Mouse (Mus musculus): ENCODE data around the gene Nfasc. TPM values are rescaled to one million over a fixed set of nuclear protein-coding genes. Genes with fewer than 3 reads are reported as not detected.
A peak's percentile ranks its signal among the peaks of the same experiment; 100 is the strongest.

Gene Nfasc
- polyA plus RNA-seq, 1 experiment = 0.49 TPM

DNA sequence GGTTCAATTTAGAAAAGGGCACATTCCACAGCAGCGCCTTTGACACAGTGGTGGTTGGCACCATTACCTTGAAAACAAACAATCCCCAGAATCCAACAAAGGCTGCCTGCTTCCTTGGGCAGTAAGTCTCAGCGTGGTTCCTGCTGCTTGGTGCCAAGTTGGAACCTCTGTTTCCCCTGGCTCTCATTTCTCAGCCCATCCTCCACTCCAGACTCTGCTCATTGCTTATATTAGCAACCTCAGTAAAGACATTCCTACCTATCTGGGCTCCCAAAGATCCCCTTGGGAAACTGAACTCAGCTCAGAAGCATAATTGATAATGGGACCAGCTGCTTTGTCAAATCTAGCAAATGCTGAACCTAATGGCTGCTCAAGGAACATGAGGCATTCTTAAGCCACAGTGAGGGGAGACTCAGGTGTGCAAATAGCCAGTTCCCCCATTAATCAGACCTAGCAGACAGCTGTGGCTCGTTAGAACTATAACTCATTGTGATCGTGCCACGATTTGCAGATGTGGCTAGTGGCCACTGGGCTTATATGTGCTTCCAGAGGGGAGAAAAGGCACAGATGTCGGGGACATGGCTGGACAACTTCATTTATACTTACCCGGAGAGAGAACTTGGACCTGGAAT is 115.4 kb downstream of the Nfasc start:
- Histone ChIP-seq H3K4me3 (ENCODE audit: control insufficient read depth, low read depth, low read length) (no peak overlapping the region), H3K27ac (ENCODE audit: control insufficient read depth, insufficient read depth, low read depth, low read length) (no peak overlapping the region), H3K27me3 (ENCODE audit: control insufficient read depth, insufficient read depth, low read length) (no peaks in the 10 kb centered on the region), H3K36me3 (ENCODE audit: control insufficient read depth, insufficient read depth, low read length) (no peaks in the 10 kb centered on the region), H3K4me1 (ENCODE audit: control insufficient read depth, insufficient read depth, low read length) (peaks cover 4% of the 10 kb centered on the region)
- TF ChIP-seq CTCF (IDR thresholded peaks at IDR 0.05; ENCODE audit: control insufficient read depth, insufficient read depth, insufficient replicate concordance, low read depth, low read length) (no peak), POLR2A (IDR thresholded peaks at IDR 0.05; ENCODE audit: control insufficient read depth, low read depth, low read length) (no peak)

DNA sequence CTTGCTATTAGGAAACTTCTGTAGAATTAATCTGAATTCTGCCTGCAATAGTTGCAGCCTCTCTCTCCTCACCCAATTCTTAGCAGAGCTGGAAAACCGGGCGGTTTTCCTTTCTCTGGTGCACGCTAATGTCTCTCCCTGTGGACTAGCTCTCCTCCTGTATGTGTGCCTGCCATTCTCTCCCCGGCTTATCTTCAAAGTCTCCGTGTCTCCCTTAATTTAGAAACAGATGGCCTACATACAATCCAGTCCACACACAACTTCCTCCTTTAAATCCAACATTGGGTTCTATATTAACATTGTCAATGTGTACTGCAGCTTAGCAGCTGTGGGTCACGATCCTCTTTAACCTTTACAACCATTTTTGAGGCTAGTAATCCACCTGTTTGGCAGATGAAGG is 116.6 kb downstream of the Nfasc start:
- Histone ChIP-seq H3K27ac (ENCODE audit: control insufficient read depth, insufficient read depth, low read depth, low read length) (no peak overlapping the region), H3K36me3 (ENCODE audit: control insufficient read depth, insufficient read depth, low read length) (no peaks in the 10 kb centered on the region), H3K4me3 (ENCODE audit: control insufficient read depth, low read depth, low read length) (no peak overlapping the region), H3K27me3 (ENCODE audit: control insufficient read depth, insufficient read depth, low read length) (no peaks in the 10 kb centered on the region), H3K4me1 (ENCODE audit: control insufficient read depth, insufficient read depth, low read length) (peaks cover 4% of the 10 kb centered on the region)
- TF ChIP-seq CTCF (IDR thresholded peaks at IDR 0.05; ENCODE audit: control insufficient read depth, insufficient read depth, insufficient replicate concordance, low read depth, low read length) (no peak), POLR2A (IDR thresholded peaks at IDR 0.05; ENCODE audit: control insufficient read depth, low read depth, low read length) (no peak)

DNA sequence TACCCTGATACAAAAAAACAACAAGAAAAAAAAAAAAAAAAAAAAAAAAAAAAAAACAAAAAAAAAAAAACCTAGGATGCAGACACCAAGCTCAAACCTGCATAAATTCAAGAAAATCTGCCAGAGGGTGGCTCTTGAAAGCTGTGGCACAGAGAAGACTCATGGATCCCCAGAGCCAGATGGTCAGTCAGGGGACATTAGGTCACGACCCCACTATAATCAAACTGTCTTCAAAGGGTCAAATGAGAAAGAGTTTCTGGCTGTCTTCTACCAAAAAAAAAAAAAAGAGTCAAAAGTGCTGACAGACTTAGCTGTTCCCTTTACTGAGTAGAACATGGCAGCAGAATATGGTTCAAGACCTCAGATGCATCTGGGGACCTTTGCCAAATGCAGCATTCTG is 117.1 kb downstream of the Nfasc start:
- H3K27ac ChIP-seq (ENCODE audit: control insufficient read depth, insufficient read depth, low read depth, low read length) = no peak overlapping the region
- no peak overlapping the region for H3K4me3 ChIP-seq (ENCODE audit: control insufficient read depth, low read depth, low read length)
- TF ChIP-seq POLR2A (IDR thresholded peaks at IDR 0.05; ENCODE audit: control insufficient read depth, low read depth, low read length) = no peak
- no peak for TF ChIP-seq CTCF (IDR thresholded peaks at IDR 0.05; ENCODE audit: control insufficient read depth, insufficient read depth, insufficient replicate concordance, low read depth, low read length)
- peaks cover 4% of the 10 kb centered on the region for H3K4me1 ChIP-seq (ENCODE audit: control insufficient read depth, insufficient read depth, low read length)
- H3K36me3 ChIP-seq (ENCODE audit: control insufficient read depth, insufficient read depth, low read length) = no peaks in the 10 kb centered on the region
- no peaks in the 10 kb centered on the region for H3K27me3 ChIP-seq (ENCODE audit: control insufficient read depth, insufficient read depth, low read length)

DNA sequence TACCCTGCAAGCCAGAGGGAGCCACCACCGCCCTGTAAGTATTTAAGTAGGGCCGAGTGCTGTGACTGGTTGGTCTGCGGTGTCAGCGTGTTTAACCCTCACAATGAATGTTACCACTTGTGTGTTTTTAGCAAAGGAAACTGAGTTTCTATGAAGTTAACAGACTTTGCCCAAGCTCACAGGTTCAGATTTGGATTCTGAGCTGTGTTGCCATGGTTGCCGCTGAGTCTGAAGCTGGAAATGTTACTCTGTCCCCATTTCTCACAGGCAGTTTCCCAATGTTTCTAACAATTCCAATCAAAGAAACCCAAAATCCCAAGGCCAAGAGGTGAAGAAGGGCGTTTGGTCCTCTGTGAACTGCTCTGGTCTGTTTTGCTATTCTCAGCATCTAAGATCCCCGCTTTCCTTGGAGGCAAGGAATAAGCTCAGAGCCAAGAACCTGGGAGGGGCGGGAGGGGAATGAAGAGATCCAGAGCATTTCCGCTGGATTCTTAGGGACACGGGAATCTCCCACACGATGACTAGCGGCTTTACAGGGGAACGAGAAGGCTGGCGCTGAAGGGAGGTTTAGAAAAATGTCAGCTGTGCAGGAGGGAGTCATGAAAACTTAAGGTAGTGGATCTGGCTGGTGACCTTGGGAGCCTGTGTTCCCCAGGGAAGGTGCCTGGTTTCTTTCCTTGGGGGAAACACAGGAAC is 117.8 kb downstream of the Nfasc start:
- H3K27ac ChIP-seq (ENCODE audit: control insufficient read depth, insufficient read depth, low read depth, low read length) = no peak overlapping the region
- H3K36me3 ChIP-seq (ENCODE audit: control insufficient read depth, insufficient read depth, low read length) = no peaks in the 10 kb centered on the region
- peak overlapping the region; percentile 23; the same call in 1 of the 2 replicates for H3K4me3 ChIP-seq (ENCODE audit: control insufficient read depth, low read depth, low read length)
- no peak for TF ChIP-seq CTCF (IDR thresholded peaks at IDR 0.05; ENCODE audit: control insufficient read depth, insufficient read depth, insufficient replicate concordance, low read depth, low read length)
- no peak for TF ChIP-seq POLR2A (IDR thresholded peaks at IDR 0.05; ENCODE audit: control insufficient read depth, low read depth, low read length)
- no peaks in the 10 kb centered on the region for H3K27me3 ChIP-seq (ENCODE audit: control insufficient read depth, insufficient read depth, low read length)
- H3K4me1 ChIP-seq (ENCODE audit: control insufficient read depth, insufficient read depth, low read length) = peaks cover 4% of the 10 kb centered on the region

DNA sequence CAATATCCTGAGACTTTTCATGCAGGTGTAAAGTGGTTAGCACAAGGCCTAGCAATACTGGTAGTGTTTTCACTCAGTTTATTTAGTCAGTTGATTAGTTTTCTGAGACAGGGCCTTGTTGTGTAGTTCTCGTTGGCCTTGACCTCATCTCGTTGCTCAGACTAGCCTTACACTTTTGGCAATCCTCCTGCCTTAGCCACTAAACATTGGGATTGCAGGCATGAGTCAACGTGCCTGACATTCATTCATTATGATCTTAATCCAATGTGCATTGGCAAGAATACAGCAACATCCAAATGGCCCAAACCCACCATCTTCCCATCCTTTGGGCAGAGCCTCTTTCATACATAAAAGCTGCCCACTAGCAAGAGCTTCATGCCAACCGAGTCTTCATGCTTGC is 129.5 kb downstream of the Nfasc start:
- H3K4me3 ChIP-seq (ENCODE audit: control insufficient read depth, low read depth, low read length) = no peak overlapping the region
- no peaks in the 10 kb centered on the region for H3K4me1 ChIP-seq (ENCODE audit: control insufficient read depth, insufficient read depth, low read length)
- H3K36me3 ChIP-seq (ENCODE audit: control insufficient read depth, insufficient read depth, low read length) = no peaks in the 10 kb centered on the region
- no peak overlapping the region for H3K27ac ChIP-seq (ENCODE audit: control insufficient read depth, insufficient read depth, low read depth, low read length)
- TF ChIP-seq CTCF (IDR thresholded peaks at IDR 0.05; ENCODE audit: control insufficient read depth, insufficient read depth, insufficient replicate concordance, low read depth, low read length) = no peak
- H3K27me3 ChIP-seq (ENCODE audit: control insufficient read depth, insufficient read depth, low read length) = no peaks in the 10 kb centered on the region

DNA sequence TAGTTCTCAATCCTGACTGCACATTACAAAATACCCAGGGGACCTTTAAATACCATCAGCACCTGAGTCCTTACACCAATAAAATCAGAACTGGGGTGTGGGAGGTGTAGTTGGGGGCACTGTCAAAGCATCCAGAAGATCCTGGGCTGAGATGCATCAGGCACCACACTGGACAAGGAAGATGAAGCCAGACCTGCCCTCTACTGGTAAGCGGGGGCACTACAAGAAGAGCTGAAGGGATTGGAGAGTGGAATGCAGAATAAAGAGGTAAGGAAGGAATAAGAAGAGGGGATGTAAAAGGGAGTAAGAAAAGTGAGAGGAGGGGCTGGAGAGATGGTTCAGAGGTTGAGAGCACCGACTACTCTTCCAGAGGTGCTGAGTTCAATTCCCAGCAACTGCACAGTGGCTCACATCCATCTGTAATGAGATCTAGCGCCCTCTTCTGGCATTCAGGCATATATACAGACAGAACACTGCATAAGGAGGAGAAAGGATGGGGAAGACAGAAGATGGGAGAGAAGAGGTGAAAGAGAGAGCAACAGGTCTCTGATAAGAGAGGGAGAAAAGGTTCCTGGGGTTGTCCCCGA is 132.5 kb downstream of the Nfasc start:
- Histone ChIP-seq H3K4me1 (ENCODE audit: control insufficient read depth, insufficient read depth, low read length) (no peaks in the 10 kb centered on the region), H3K4me3 (ENCODE audit: control insufficient read depth, low read depth, low read length) (no peak overlapping the region), H3K36me3 (ENCODE audit: control insufficient read depth, insufficient read depth, low read length) (no peaks in the 10 kb centered on the region), H3K27ac (ENCODE audit: control insufficient read depth, insufficient read depth, low read depth, low read length) (no peak overlapping the region), H3K27me3 (ENCODE audit: control insufficient read depth, insufficient read depth, low read length) (no peaks in the 10 kb centered on the region)
- peak; percentile 79; the same call in 1 of the 2 replicates for TF ChIP-seq CTCF (IDR thresholded peaks at IDR 0.05; ENCODE audit: control insufficient read depth, insufficient read depth, insufficient replicate concordance, low read depth, low read length)
- TF ChIP-seq POLR2A (IDR thresholded peaks at IDR 0.05; ENCODE audit: control insufficient read depth, low read depth, low read length) = no peak

DNA sequence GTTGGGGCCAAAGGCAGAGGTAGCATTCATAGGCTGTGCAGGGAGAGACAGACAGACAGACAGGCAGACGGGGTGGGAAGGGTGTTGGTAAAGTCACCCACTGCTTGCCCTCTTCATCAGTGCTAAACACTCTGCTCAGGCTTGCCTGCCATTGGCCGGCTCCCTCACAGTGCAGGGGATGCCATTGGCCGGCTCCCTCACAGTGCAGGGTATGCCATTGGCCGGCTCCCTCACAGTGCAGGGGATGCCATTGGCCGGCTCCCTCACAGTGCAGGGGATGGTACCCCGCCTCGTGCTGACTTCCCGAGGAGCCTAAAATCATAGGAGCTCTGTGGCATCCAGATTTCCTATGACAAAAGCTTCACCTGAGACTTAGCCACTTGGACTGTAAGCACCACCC is 139.4 kb downstream of the Nfasc start:
- no peak overlapping the region for H3K4me3 ChIP-seq (ENCODE audit: control insufficient read depth, low read depth, low read length)
- H3K36me3 ChIP-seq (ENCODE audit: control insufficient read depth, insufficient read depth, low read length) = no peaks in the 10 kb centered on the region
- no peaks in the 10 kb centered on the region for H3K27me3 ChIP-seq (ENCODE audit: control insufficient read depth, insufficient read depth, low read length)
- no peaks in the 10 kb centered on the region; the same call in 1 of the 2 replicates for H3K4me1 ChIP-seq (ENCODE audit: control insufficient read depth, insufficient read depth, low read length)
- TF ChIP-seq CTCF (IDR thresholded peaks at IDR 0.05; ENCODE audit: control insufficient read depth, insufficient read depth, insufficient replicate concordance, low read depth, low read length) = no peak
- TF ChIP-seq POLR2A (IDR thresholded peaks at IDR 0.05; ENCODE audit: control insufficient read depth, low read depth, low read length) = no peak
- H3K27ac ChIP-seq (ENCODE audit: control insufficient read depth, insufficient read depth, low read depth, low read length) = no peak overlapping the region
